Mouse (Mus musculus): ENCODE measurements around the gene Tent5c. TPM values are rescaled to one million over a fixed set of nuclear protein-coding genes. Genes with fewer than 3 reads are reported as not detected.

Gene Tent5c
- 151 and 236 TPM in 2 replicates for polyA plus RNA-seq (2011; ENCODE audit: insufficient read depth, insufficient read length, low replicate concordance, missing spikeins)

DNA sequence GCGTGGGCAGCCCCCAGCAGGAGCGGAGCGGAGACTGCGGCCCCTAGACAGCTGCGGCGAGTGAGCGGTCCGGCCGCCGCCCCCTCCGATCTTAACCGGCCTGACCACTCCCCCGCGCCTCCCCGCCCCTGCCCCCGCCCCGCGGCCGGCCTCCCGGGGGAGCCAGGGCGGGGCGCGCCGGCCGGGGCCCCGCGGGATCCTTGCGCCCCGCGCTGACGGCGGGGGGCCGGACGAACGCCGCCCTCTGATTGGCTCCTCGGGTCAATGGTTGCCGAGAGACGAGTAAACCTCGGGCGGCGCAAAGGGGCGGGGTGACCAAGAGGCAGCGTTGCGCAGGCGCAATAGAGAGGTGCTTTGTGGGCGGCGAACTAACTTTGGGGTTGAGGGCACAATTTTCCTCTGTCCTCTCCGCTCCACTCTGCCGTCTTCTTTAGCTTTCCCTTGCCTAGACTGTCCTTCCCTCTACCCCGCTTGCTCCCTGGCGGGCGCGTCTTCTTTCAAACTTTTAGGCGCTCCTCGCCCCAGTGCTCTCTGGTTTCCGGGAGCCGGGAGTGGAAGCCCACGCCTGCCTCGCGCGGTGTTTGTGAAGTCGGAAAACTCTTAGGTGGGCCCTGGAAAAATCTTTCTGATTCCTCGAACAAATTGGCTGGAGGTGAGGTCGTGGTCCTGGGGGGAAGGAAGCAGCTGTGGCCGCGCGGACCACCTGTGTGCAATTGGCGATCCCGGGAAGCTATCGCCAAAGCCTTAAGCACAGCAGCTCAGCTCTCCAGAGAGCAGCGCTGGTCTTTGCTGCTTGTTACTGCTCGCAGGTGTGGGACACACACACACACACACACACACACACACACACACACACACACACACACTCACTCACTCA, at the start of gene Tent5c:
Gene Tent5c (minus strand): TSS at position 192 of the 877 bp plus-strand sequence.
- Histone ChIP-seq H3K27ac (ENCODE audit: control insufficient read depth, insufficient read depth, low read depth, low read length, poor library complexity) (peak within 1 kb of the TSS; percentile 92), H3K4me1 (ENCODE audit: control insufficient read depth, insufficient read depth, low read length) (peaks cover 2% of the 10 kb centered on the region; the same call in 1 of the 2 replicates), H3K4me3 (replicated peaks; ENCODE audit: control insufficient read depth, low read depth, low read length) (peak within 1 kb of the TSS; percentile 94)
- 2% methylated on average over 72 of the region's 73 CpGs for WGBS
- TF ChIP-seq POLR2A (IDR thresholded peaks at IDR 0.05; ENCODE audit: borderline replicate concordance, control insufficient read depth, low read depth, low read length) (peak; percentile 94), CTCF (IDR thresholded peaks at IDR 0.05; ENCODE audit: control insufficient read depth, insufficient read depth, low read length) (no peak)

DNA sequence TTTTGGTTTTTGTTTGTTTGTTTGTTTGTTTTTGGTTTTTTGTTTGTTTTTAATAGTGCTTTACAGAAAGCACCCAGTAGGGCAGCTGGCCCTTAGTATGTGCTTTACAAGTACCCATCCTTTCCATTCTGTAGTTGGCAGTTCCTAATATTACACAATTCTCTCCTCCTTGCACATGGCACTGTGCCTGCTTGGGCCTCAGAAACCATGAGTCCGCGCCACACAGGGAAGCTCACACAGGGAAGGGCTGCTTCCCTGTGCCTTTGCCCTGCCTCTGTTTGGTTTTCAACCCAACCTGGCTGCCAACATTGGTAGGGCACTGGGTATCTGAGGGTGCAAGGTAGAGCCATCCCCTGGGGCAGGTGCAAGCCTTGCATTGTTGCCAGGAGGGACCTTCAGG, 47.6 kb upstream of the Tent5c start:
- Histone ChIP-seq H3K4me3 (replicated peaks; ENCODE audit: control insufficient read depth, low read depth, low read length) (no peak overlapping the region), H3K27ac (ENCODE audit: control insufficient read depth, insufficient read depth, low read depth, low read length, poor library complexity) (no peak overlapping the region), H3K4me1 (ENCODE audit: control insufficient read depth, insufficient read depth, low read length) (no peaks in the 10 kb centered on the region)
- TF ChIP-seq POLR2A (IDR thresholded peaks at IDR 0.05; ENCODE audit: borderline replicate concordance, control insufficient read depth, low read depth, low read length), result no peak
- no peak for TF ChIP-seq CTCF (IDR thresholded peaks at IDR 0.05; ENCODE audit: control insufficient read depth, insufficient read depth, low read length)
- WGBS, result 83% methylated on average over 2 of the region's 2 CpGs

DNA sequence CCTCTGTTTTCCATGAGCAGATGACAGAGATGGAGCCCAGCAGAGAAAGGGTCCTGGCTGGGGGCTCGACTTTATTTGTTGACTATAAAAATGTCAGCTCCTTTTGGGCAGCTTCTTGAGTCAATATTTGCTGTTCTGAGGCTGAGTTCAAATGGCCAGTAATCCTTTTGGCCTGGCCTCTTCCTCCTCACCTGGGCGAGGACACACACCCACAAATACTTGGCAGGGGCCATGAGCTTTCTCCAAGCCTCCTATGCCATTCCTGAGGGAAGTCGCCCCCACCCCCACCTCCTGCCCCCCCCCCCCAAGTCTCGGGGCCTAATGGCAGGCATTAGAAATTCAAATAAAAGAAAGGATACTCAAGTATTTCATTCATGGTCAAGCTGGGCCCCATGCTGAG, 46.8 kb upstream of the Tent5c start:
- TF ChIP-seq POLR2A (IDR thresholded peaks at IDR 0.05; ENCODE audit: borderline replicate concordance, control insufficient read depth, low read depth, low read length), result no peak
- no peak for TF ChIP-seq CTCF (IDR thresholded peaks at IDR 0.05; ENCODE audit: control insufficient read depth, insufficient read depth, low read length)

DNA sequence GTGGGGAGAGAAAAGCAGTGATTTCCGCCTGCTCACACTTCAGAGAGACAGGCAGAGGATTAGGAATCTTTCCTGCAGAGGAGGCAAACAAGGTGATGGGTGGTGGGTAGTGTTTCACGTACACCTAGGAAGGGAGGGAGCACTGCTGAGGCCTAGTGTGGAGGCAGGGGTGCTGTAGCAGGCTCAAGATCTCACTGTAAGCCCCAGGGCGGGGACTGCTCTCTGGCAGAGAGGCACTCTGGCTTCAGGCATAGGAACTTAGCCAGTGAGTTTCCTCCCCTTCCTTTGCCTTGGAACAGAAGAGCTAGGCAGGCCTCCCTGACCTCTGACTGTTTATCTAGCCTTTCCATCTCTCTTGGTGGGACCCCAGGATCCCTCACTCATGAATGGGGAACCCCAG, 46.2 kb upstream of the Tent5c start:
- TF ChIP-seq POLR2A (IDR thresholded peaks at IDR 0.05; ENCODE audit: borderline replicate concordance, control insufficient read depth, low read depth, low read length) (no peak), CTCF (IDR thresholded peaks at IDR 0.05; ENCODE audit: control insufficient read depth, insufficient read depth, low read length) (no peak)
- WGBS, result 68% methylated on average over 3 of the region's 3 CpGs
- H3K4me3 ChIP-seq (replicated peaks; ENCODE audit: control insufficient read depth, low read depth, low read length), result no peak overlapping the region
- no peak overlapping the region for H3K27ac ChIP-seq (ENCODE audit: control insufficient read depth, insufficient read depth, low read depth, low read length, poor library complexity)
- H3K4me1 ChIP-seq (ENCODE audit: control insufficient read depth, insufficient read depth, low read length), result peaks cover under 1% of the 10 kb centered on the region; the same call in 1 of the 2 replicates

More for the DNA sequence above, 46.8 kb upstream of the Tent5c start:
- H3K4me3 ChIP-seq (replicated peaks; ENCODE audit: control insufficient read depth, low read depth, low read length), result no peak overlapping the region
- H3K4me1 ChIP-seq (ENCODE audit: control insufficient read depth, insufficient read depth, low read length), result no peaks in the 10 kb centered on the region
- WGBS, result 66% methylated on average over 4 of the region's 4 CpGs
- no peak overlapping the region for H3K27ac ChIP-seq (ENCODE audit: control insufficient read depth, insufficient read depth, low read depth, low read length, poor library complexity)

DNA sequence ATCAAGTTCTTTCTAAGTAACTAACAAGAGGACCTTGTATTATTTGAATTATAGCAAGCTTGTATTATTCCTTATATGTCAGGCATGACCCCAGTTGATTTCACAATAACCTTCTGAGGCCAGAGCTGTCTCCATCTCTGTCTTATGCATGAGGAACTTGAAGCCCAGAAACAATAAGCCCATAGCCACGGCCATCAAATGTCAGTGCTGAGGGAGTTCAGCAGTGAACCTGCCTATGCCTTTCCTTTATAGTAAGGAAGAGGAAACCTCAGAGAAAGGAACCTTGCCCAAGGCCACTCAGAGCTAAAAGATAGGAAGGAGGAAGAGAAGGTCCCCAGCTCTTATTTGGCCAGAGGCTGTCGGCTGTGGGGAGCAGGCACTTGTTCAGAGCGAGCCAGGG, 45.3 kb upstream of the Tent5c start:
- Histone ChIP-seq H3K4me1 (ENCODE audit: control insufficient read depth, insufficient read depth, low read length) (peaks cover 3% of the 10 kb centered on the region; the same call in 1 of the 2 replicates), H3K27ac (ENCODE audit: control insufficient read depth, insufficient read depth, low read depth, low read length, poor library complexity) (no peak overlapping the region), H3K4me3 (replicated peaks; ENCODE audit: control insufficient read depth, low read depth, low read length) (no peak overlapping the region)
- no peak for TF ChIP-seq POLR2A (IDR thresholded peaks at IDR 0.05; ENCODE audit: borderline replicate concordance, control insufficient read depth, low read depth, low read length)
- no peak for TF ChIP-seq CTCF (IDR thresholded peaks at IDR 0.05; ENCODE audit: control insufficient read depth, insufficient read depth, low read length)
- 20% methylated on average over 3 of the region's 3 CpGs for WGBS

DNA sequence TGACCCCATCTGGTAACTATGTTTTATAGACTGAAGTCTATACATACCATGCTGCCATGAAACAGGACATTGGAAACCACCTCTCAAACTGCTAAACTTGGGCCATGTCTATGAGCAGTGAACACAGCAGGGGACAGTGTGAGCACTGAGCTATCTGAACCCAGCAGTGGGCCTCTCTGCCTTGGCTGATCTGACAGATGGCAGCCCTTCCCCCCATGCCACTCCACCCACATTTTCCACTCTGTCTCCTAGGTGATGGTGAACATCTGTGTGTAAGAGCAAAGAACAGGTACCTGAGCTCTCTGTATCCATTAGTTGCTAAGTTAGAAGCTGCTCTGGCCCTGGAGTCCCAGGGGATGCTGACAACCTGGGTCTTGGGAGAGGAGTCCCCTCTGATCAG, 44.3 kb upstream of the Tent5c start:
- Histone ChIP-seq H3K4me1 (ENCODE audit: control insufficient read depth, insufficient read depth, low read length) (peaks cover 3% of the 10 kb centered on the region; the same call in 1 of the 2 replicates), H3K4me3 (replicated peaks; ENCODE audit: control insufficient read depth, low read depth, low read length) (no peak overlapping the region), H3K27ac (ENCODE audit: control insufficient read depth, insufficient read depth, low read depth, low read length, poor library complexity) (no peak overlapping the region)
- no peak for TF ChIP-seq CTCF (IDR thresholded peaks at IDR 0.05; ENCODE audit: control insufficient read depth, insufficient read depth, low read length)
- TF ChIP-seq POLR2A (IDR thresholded peaks at IDR 0.05; ENCODE audit: borderline replicate concordance, control insufficient read depth, low read depth, low read length), result no peak

DNA sequence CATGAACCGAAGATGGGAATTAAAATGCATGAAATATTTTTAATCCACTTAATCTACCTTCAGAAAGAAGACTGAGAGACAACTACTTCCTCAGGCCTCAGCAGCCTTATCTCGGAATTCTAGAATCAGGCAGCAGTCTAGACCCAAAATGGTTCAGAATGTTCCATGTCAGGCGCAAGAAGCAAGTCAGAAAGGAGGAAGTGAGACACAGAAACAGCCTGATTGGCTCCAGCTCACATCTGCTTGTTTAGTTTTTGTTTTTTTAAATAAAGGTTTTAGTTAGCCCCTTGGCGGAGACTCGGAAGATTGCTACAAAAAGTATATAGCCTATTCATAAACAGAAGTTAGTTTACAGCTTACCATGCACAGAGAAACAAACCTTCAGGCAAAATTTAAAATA, 41.8 kb upstream of the Tent5c start:
- 76% methylated on average over 5 of the region's 5 CpGs for WGBS
- TF ChIP-seq POLR2A (IDR thresholded peaks at IDR 0.05; ENCODE audit: borderline replicate concordance, control insufficient read depth, low read depth, low read length) (no peak), CTCF (IDR thresholded peaks at IDR 0.05; ENCODE audit: control insufficient read depth, insufficient read depth, low read length) (no peak)
- H3K4me3 ChIP-seq (replicated peaks; ENCODE audit: control insufficient read depth, low read depth, low read length), result no peak overlapping the region
- H3K27ac ChIP-seq (ENCODE audit: control insufficient read depth, insufficient read depth, low read depth, low read length, poor library complexity), result no peak overlapping the region
- peaks cover 3% of the 10 kb centered on the region; the same call in 1 of the 2 replicates for H3K4me1 ChIP-seq (ENCODE audit: control insufficient read depth, insufficient read depth, low read length)

DNA sequence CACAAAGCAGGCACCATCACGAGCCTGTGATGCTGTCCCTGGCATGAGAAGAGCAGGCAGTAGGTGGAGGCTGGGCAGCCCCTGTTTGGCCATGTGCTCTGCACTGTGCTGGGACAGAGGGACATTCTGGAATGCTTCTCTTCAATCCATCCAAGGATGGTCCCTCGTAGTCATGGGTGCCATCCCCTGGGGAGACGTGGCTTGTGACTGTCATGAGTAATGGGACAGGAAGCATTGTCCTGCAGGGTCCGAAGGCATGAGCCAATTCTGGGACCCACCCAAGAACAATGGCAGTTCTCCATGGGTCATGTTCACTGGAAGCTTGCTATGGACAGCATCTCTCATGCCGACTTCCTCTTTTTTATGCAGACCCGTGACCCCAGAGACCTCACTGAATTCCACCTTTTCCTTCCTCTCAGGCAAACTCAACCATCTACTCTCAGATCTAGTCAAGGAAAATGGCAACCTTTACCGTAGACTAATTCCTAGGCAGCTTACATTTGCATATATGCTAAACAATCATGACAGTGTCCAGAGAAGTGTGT, 41.2 kb upstream of the Tent5c start:
- 45% methylated on average over 7 of the region's 7 CpGs for WGBS
- Histone ChIP-seq H3K27ac (ENCODE audit: control insufficient read depth, insufficient read depth, low read depth, low read length, poor library complexity) (no peak overlapping the region), H3K4me1 (ENCODE audit: control insufficient read depth, insufficient read depth, low read length) (peaks cover 3% of the 10 kb centered on the region; the same call in 1 of the 2 replicates), H3K4me3 (replicated peaks; ENCODE audit: control insufficient read depth, low read depth, low read length) (no peak overlapping the region)
- no peak for TF ChIP-seq CTCF (IDR thresholded peaks at IDR 0.05; ENCODE audit: control insufficient read depth, insufficient read depth, low read length)
- no peak for TF ChIP-seq POLR2A (IDR thresholded peaks at IDR 0.05; ENCODE audit: borderline replicate concordance, control insufficient read depth, low read depth, low read length)
